Mouse (Mus musculus) lung, postnatal 0 days (tissue): ENCODE measurements around the gene Gtpbp1. TPM values are rescaled to one million over a fixed set of nuclear protein-coding genes. Genes with fewer than 3 reads are reported as not detected.

Source experiments
- ATAC-seq: fragments of 200-750 bp; cut with Nextera tagmentation; 2 replicates; pipeline ENCODE4 v1.8.0; 2017; ENCODE audit warnings: moderate library complexity
- DNase-seq: peaks from one replicate; pipeline ENCODE4 v3.0.0-alpha.2; 2016; ENCODE audit warnings: low spot score
- H3K27ac ChIP-seq: fragments of 300-500 bp; sonication (generic); 2 replicates; pipeline ENCODE4 v1.5.1; 2014; ENCODE audit warnings: antibody characterized with exemption, mild to moderate bottlenecking, low read length, mixed read lengths
- H3K27me3 ChIP-seq: fragments of 300-500 bp; sonication (generic); replicated peaks from 2 replicates; pipeline ENCODE4 v1.6.1; 2014; ENCODE audit warnings: low read length, mixed read lengths; ENCODE audit not compliant: insufficient read depth
- H3K36me3 ChIP-seq: fragments of 300-500 bp; sonication (generic); 2 replicates; pipeline ENCODE4 v1.6.1; 2014; ENCODE audit warnings: low read length, mixed read lengths; ENCODE audit not compliant: insufficient read depth
- H3K4me1 ChIP-seq: fragments of 300-500 bp; sonication (generic); 2 replicates; pipeline ENCODE4 v1.6.1; 2014; ENCODE audit warnings: antibody characterized with exemption, low read depth, low read length, mixed read lengths; ENCODE audit not compliant: insufficient read depth
- H3K4me2 ChIP-seq: fragments of 300-500 bp; sonication (generic); replicated peaks from 2 replicates; pipeline ENCODE4 v1.6.1; 2014; ENCODE audit warnings: low read depth, mild to moderate bottlenecking, low read length, moderate library complexity, mixed read lengths
- H3K4me3 ChIP-seq: fragments of 300-500 bp; sonication (generic); 2 replicates; pipeline ENCODE4 v1.5.1; 2014; ENCODE audit warnings: low read depth, low read length
- H3K9ac ChIP-seq: fragments of 300-500 bp; sonication (generic); replicated peaks from 2 replicates; pipeline ENCODE4 v1.6.1; 2014; ENCODE audit warnings: low read depth, mild to moderate bottlenecking
- H3K9me3 ChIP-seq: fragments of 300-500 bp; sonication (generic); 2 replicates; pipeline ENCODE4 v1.6.1; 2016; ENCODE audit warnings: low read length, mixed read lengths
- CTCF ChIP-seq: IDR thresholded peaks from 2 replicates; pipeline ENCODE4 v1.5.1; 2016; ENCODE audit warnings: antibody characterized with exemption, mild to moderate bottlenecking
- EP300 ChIP-seq: IDR thresholded peaks from 2 replicates; pipeline ENCODE4 v1.6.1; 2016; ENCODE audit warnings: antibody characterized with exemption, mild to moderate bottlenecking, control low read depth
- WGBS: fragments of 180-500 bp; shearing (Covaris S2); extraction: QIAGEN DNeasy Blood & Tissue Kit; methylation state at CpG from one replicate; pipeline ENCODE4 v1.1.7; 2014; 5-methylcytosine and 5-hydroxymethylcytosine counted together
- polyA plus RNA-seq: library from polyadenylated mRNA; unstranded; fragments of >200 nt; fragmentation: Nextera tagmentation; extraction: Ambion mirVana; gene quantifications from 2 replicates; pipeline ENCODE4 v1.2.1, GENCODE M21; 2015

The Gtpbp1 gene
- polyA plus RNA-seq, 1 experiment from 2014 or later: 16.9 TPM

- H3K4me2 ChIP-seq: no peak overlapping the region
- no peaks in the 10 kb centered on the region for H3K4me1 ChIP-seq
- no peak overlapping the region for H3K9ac ChIP-seq
- no peaks in the 10 kb centered on the region for H3K9me3 ChIP-seq
- peaks cover 44% of the 10 kb centered on the region for H3K36me3 ChIP-seq
- TF ChIP-seq CTCF: no peak
- ATAC-seq (no peak), DNase-seq (no peak)
- H3K4me3 ChIP-seq: no peak overlapping the region
- WGBS: 83% methylated on average over 11 of the region's 11 CpGs
- no peaks in the 10 kb centered on the region for H3K27me3 ChIP-seq
- no peak overlapping the region for H3K27ac ChIP-seq
These were observed 34.6 kb downstream of the Gtpbp1 start for GRCm38 (mm10) chr15:79725190-79725789.

GRCm38 (mm10) chr15:79727840-79728239 is 37.2 kb downstream of the Gtpbp1 start:
- no peaks in the 10 kb centered on the region for H3K27me3 ChIP-seq
- WGBS: 95% methylated on average over 6 of the region's 6 CpGs
- no peak overlapping the region for H3K4me2 ChIP-seq
- H3K4me1 ChIP-seq: no peaks in the 10 kb centered on the region
- no peaks in the 10 kb centered on the region for H3K9me3 ChIP-seq
- no peak overlapping the region for H3K9ac ChIP-seq
- no peak for DNase-seq
- H3K4me3 ChIP-seq: no peak overlapping the region
- no peak overlapping the region for H3K27ac ChIP-seq
- TF ChIP-seq CTCF (no peak), EP300 (no peak)
- peaks cover 44% of the 10 kb centered on the region for H3K36me3 ChIP-seq
- no peak for ATAC-seq

- 70% methylated on average over 5 of the region's 5 CpGs for WGBS
- no peak for ATAC-seq
- H3K27ac ChIP-seq: no peak overlapping the region
These were observed 37.7 kb downstream of the Gtpbp1 start for GRCm38 (mm10) chr15:79728311-79728710.

GRCm38 (mm10) chr15:79728731-79729388 is 38.2 kb downstream of the Gtpbp1 start:
- Histone ChIP-seq H3K9ac (no peak overlapping the region), H3K36me3 (peaks cover 51% of the 10 kb centered on the region), H3K4me2 (no peak overlapping the region), H3K27me3 (no peaks in the 10 kb centered on the region), H3K4me3 (no peak overlapping the region), H3K27ac (no peak overlapping the region), H3K4me1 (no peaks in the 10 kb centered on the region), H3K9me3 (no peaks in the 10 kb centered on the region)
- TF ChIP-seq EP300 (no peak), CTCF (no peak)
- no peak for ATAC-seq
- WGBS: 55% methylated on average over 10 of the region's 10 CpGs
- no peak for DNase-seq

More at GRCm38 (mm10) chr15:79728311-79728710, 37.7 kb downstream of the Gtpbp1 start:
- no peak overlapping the region for H3K4me2 ChIP-seq
- no peak for DNase-seq
- H3K9me3 ChIP-seq: no peaks in the 10 kb centered on the region
- TF ChIP-seq CTCF: no peak
- TF ChIP-seq EP300: no peak
- H3K9ac ChIP-seq: no peak overlapping the region
- no peaks in the 10 kb centered on the region for H3K4me1 ChIP-seq
- peaks cover 47% of the 10 kb centered on the region for H3K36me3 ChIP-seq
- no peaks in the 10 kb centered on the region for H3K27me3 ChIP-seq
- no peak overlapping the region for H3K4me3 ChIP-seq

- no peak overlapping the region for H3K27ac ChIP-seq
- 86% methylated on average over 7 of the region's 7 CpGs for WGBS
- H3K9me3 ChIP-seq: no peaks in the 10 kb centered on the region
- H3K4me3 ChIP-seq: no peak overlapping the region
- no peak overlapping the region for H3K4me2 ChIP-seq
- ATAC-seq: no peak
- H3K4me1 ChIP-seq: no peaks in the 10 kb centered on the region
- H3K27me3 ChIP-seq: no peaks in the 10 kb centered on the region
- peaks cover 48% of the 10 kb centered on the region for H3K36me3 ChIP-seq
- TF ChIP-seq EP300 (no peak), CTCF (no peak)
- no peak for DNase-seq
- H3K9ac ChIP-seq: no peak overlapping the region
These were observed 40.9 kb downstream of the Gtpbp1 start for GRCm38 (mm10) chr15:79731554-79731953.

- no peaks in the 10 kb centered on the region for H3K4me1 ChIP-seq
- H3K27ac ChIP-seq: no peak overlapping the region
- no peaks in the 10 kb centered on the region for H3K9me3 ChIP-seq
- H3K4me3 ChIP-seq: no peak overlapping the region
- ATAC-seq: no peak
- no peaks in the 10 kb centered on the region for H3K27me3 ChIP-seq
- no peak overlapping the region for H3K9ac ChIP-seq
- DNase-seq: no peak
- no peak overlapping the region for H3K4me2 ChIP-seq
- 95% methylated on average over 8 of the region's 8 CpGs for WGBS
- peaks cover 39% of the 10 kb centered on the region for H3K36me3 ChIP-seq
- no peak for TF ChIP-seq CTCF
- no peak for TF ChIP-seq EP300
These were observed 42.5 kb downstream of the Gtpbp1 start for GRCm38 (mm10) chr15:79733192-79733591.
